Mouse (Mus musculus): ENCODE results near the gene Sord. TPM values are rescaled to one million over a fixed set of nuclear protein-coding genes. Genes with fewer than 3 reads are reported as not detected.
A peak's percentile ranks its signal among the peaks of the same experiment; 100 is the strongest.

Gene Sord
- polyA plus RNA-seq, 1 experiment from 2014 or later, result 18.2 TPM

DNA sequence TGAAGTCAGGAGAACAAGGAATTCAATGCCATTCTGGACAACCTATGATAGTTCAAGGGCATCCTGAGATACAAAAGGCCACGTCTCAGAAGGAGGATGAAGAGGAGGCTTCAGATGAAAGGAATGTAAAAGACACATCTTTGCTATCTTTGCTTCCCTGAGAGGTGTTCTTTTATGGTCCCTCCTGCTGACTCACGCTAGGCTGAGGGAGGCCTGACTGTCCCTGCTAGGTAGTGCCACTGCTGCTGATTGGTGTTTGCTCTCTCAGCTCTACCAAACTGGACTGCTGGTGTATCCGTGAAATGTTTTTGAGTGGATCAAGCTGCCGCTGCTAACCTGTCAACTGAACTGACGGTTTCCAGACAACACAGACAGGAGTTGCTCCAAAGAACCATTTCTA, 12.8 kb upstream of the Sord start:
- WGBS, result 69% methylated on average over 5 of the region's 5 CpGs
- H3K27me3 ChIP-seq, result no peaks in the 10 kb centered on the region

DNA sequence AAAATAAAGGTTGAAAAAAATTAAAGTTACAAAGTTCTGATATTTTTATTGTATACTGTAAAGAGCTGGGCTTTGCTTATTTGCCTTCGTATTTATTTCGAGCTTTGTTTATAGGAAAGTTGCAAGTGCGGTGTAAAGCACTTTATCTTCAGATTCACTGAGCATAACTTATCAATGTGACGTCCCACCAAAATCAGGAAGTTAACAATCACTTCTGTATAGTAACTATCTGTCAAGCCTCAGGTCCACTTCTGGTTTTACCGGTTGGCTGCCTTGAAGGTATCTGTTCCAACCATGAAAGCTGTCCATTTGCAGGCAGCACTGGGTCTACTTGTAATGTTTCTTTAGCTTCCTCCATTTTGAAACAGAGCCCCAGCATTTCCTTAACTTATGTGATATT, 12.3 kb upstream of the Sord start:
- no peak overlapping the region for H3K4me2 ChIP-seq (replicated peaks)
- H3K27ac ChIP-seq, result no peak overlapping the region
- H3K36me3 ChIP-seq, result no peaks in the 10 kb centered on the region
- H3K27me3 ChIP-seq, result no peaks in the 10 kb centered on the region
- H3K4me1 ChIP-seq (replicated peaks), result no peaks in the 10 kb centered on the region
- WGBS, result 95% methylated on average over 5 of the region's 5 CpGs
- H3K4me3 ChIP-seq (replicated peaks), result no peak overlapping the region
- no peak for ATAC-seq
- no peak overlapping the region for H3K9ac ChIP-seq (replicated peaks)
- H3K9me3 ChIP-seq, result no peaks in the 10 kb centered on the region

More for the DNA sequence above, 12.8 kb upstream of the Sord start:
- Histone ChIP-seq H3K4me3 (replicated peaks) (no peak overlapping the region), H3K36me3 (no peaks in the 10 kb centered on the region), H3K4me2 (replicated peaks) (no peak overlapping the region), H3K27ac (no peak overlapping the region), H3K9me3 (no peaks in the 10 kb centered on the region), H3K9ac (replicated peaks) (no peak overlapping the region), H3K4me1 (replicated peaks) (no peaks in the 10 kb centered on the region)
- ATAC-seq, result no peak

DNA sequence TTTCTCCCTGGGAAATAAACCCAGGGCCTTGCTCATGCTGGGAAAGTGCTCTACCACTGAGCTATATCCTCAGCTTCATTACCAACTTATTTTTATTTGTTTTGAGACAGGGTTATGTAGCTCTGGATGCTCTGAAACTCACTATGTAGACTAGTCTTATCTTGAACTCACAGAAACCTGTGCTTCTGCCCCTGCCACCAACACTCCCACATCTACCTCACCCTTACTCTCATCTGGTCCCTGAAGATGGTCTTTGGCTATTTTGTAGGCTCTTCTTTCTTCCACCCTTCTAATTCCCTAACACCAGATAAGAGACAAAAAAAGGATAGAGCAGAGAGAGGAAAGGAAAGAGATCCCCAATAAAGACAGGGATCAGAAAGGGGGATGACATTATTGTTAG, 10.9 kb upstream of the Sord start:
- Histone ChIP-seq H3K36me3 (no peaks in the 10 kb centered on the region), H3K4me2 (replicated peaks) (no peak overlapping the region), H3K27me3 (no peaks in the 10 kb centered on the region), H3K9ac (replicated peaks) (no peak overlapping the region), H3K4me3 (replicated peaks) (no peak overlapping the region), H3K9me3 (no peaks in the 10 kb centered on the region), H3K27ac (no peak overlapping the region), H3K4me1 (replicated peaks) (no peaks in the 10 kb centered on the region)
- ATAC-seq, result no peak

DNA sequence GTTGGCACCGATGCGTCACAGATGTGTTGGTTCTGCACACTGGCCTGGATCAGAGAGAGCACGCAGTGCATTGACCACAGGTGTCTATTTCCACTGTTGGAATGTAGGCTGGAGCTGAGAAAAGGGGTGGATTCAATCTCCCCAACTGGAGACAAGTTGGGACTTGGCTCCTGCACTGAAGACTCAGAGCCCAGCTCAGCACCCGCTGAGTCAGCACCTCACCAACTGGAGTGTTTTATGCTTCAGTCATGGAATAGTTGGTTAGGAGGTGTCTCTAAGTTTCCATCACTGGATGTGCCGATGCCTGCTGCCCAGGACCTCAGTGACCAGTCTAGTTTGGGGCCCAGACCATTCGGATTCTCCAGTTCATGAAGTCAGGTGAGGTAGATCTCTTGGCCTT, 4.2 kb upstream of the Sord start:
- Histone ChIP-seq H3K27me3 (no peaks in the 10 kb centered on the region), H3K9ac (replicated peaks) (no peak overlapping the region), H3K9me3 (no peaks in the 10 kb centered on the region), H3K4me3 (replicated peaks) (no peak overlapping the region), H3K4me1 (replicated peaks) (peaks cover 10% of the 10 kb centered on the region; the same call in 1 of the 2 replicates), H3K27ac (no peak overlapping the region), H3K4me2 (replicated peaks) (no peak overlapping the region), H3K36me3 (no peaks in the 10 kb centered on the region)
- WGBS, result 86% methylated on average over 6 of the region's 6 CpGs
- ATAC-seq, result no peak

DNA sequence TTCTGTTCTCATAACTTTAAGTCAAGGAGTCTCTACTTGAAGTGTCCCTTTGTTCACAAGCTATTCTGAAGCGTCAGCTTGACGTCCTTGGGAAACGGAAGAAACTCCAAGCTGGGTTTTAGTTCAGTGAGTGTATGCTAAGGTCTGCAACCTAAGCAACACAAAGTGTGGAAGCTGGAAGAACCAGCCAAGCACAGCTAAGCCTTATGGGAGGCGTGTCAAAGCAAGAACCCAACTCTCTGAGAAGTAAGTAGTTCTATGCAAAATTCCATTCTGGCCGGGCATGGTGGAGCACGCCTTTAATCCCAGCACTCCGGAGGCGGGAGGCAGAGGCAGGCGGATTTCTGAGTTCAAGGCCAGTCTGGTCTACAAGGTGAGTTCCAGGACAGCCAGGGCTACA, 2.9 kb upstream of the Sord start:
- ATAC-seq, result no peak
- Histone ChIP-seq H3K9ac (replicated peaks) (no peak overlapping the region), H3K27me3 (no peaks in the 10 kb centered on the region), H3K4me1 (replicated peaks) (peaks cover 10% of the 10 kb centered on the region; the same call in 1 of the 2 replicates), H3K36me3 (no peaks in the 10 kb centered on the region), H3K9me3 (no peaks in the 10 kb centered on the region), H3K27ac (no peak overlapping the region), H3K4me3 (replicated peaks) (no peak overlapping the region), H3K4me2 (replicated peaks) (no peak overlapping the region)
- 73% methylated on average over 9 of the region's 9 CpGs for WGBS

DNA sequence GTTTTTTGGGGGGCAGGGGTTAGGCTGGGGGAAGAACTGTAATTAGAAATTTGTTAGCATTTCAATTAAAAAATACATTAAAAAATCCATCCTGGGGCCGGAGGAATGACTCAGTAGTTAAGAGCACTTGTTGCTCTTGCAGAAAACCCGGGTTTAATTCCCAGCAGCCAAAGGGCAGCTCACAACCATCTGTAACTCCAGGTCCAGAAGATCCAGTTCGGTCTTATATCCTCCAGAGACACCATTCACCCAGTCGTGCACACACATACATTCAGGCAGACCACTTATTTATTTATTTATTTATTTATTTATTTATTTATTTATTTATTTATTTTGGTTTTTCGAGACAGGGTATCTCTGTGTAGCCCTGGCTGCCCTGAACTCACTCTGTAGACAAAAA, 1.2 kb upstream of the Sord start:
- Histone ChIP-seq H3K27me3 (no peaks in the 10 kb centered on the region), H3K4me1 (replicated peaks) (peaks cover 10% of the 10 kb centered on the region; the same call in 1 of the 2 replicates), H3K4me2 (replicated peaks) (peak overlapping the region; percentile 74; the same call in 1 of the 2 replicates), H3K4me3 (replicated peaks) (no peak overlapping the region), H3K9ac (replicated peaks) (no peak overlapping the region), H3K27ac (no peak overlapping the region), H3K36me3 (no peaks in the 10 kb centered on the region), H3K9me3 (no peaks in the 10 kb centered on the region)
- ATAC-seq, result 0 out of 2 replicates have a peak, but pooled peaks have one; percentile 0
- WGBS, result 62% methylated on average over 5 of the region's 5 CpGs

DNA sequence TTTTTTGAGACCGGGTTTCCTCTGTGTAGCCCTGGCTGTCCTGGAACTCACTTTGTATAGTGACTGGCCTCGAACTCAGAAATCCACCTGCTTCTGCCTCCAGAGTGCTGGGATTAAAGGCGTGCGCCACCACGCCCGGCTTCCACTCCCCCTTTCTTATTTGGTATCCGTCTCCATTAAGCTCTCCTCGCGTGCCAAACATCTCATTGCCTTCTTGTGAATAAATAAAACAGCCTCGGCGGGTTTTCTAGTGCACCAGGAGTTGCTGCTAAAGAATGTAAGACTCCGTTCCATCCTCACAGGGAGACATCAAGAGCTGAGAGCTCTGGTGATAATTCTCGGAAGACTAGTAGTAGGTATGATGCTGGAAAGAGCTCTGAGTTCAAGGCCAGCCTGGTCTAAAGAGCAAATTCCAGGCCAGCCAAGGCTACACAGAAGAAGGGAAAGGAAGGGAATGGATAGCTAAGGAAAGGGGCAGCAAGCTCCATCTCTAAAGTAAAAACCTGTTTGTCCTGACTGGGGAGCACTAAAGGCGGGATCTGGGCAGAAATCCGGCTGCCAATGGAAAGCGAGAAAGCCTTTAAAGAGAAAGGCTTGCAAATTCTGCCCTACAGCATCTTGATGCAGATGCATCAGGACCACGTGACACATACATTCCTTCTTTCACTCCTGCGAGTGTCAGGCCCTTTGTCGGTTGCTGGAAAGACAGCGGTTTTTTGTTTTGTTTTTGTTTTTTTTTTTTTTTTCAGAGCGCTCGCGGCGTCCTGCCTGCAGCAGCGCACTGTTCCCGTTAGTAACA, 591 bp upstream of the Sord start:
- Histone ChIP-seq H3K4me1 (replicated peaks) (peaks cover 10% of the 10 kb centered on the region; the same call in 1 of the 2 replicates), H3K4me3 (replicated peaks) (peak overlapping the region; percentile 55), H3K9me3 (no peaks in the 10 kb centered on the region), H3K9ac (replicated peaks) (peak overlapping the region; percentile 67), H3K27ac (peak overlapping the region; percentile 52), H3K4me2 (replicated peaks) (peak overlapping the region; percentile 74), H3K36me3 (no peaks in the 10 kb centered on the region), H3K27me3 (no peaks in the 10 kb centered on the region)
- ATAC-seq, result peak; percentile 41
- 6% methylated on average over 26 of the region's 26 CpGs for WGBS

DNA sequence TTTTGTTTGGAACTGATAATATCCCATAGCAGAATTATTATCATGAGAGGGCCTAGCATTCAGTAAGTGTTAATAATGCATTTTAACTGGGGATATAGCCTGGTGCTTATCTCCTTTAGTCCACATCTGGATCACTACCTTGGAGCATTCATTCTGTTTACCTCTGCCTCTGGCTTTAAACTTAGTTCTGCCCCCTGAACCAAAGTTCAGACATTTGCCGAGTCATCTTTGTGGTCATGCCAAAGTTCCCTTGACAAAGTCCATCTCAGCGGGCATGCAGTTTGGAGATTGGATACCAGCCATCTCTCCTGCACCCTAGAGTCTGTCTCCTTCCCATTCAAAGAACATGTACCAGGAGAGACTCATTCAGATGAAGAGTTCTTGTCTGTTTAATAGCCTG, 876 bp downstream of the Sord start:
- H3K27me3 ChIP-seq, result no peaks in the 10 kb centered on the region
- WGBS, result 88% methylated on average over 2 of the region's 2 CpGs
- H3K9ac ChIP-seq (replicated peaks), result no peak overlapping the region
- ATAC-seq, result no peak
- H3K4me3 ChIP-seq (replicated peaks), result peak overlapping the region; percentile 55
- no peaks in the 10 kb centered on the region for H3K36me3 ChIP-seq
- peaks cover 10% of the 10 kb centered on the region; the same call in 1 of the 2 replicates for H3K4me1 ChIP-seq (replicated peaks)
- H3K27ac ChIP-seq, result no peak overlapping the region
- H3K4me2 ChIP-seq (replicated peaks), result peak overlapping the region; percentile 74
- no peaks in the 10 kb centered on the region for H3K9me3 ChIP-seq

DNA sequence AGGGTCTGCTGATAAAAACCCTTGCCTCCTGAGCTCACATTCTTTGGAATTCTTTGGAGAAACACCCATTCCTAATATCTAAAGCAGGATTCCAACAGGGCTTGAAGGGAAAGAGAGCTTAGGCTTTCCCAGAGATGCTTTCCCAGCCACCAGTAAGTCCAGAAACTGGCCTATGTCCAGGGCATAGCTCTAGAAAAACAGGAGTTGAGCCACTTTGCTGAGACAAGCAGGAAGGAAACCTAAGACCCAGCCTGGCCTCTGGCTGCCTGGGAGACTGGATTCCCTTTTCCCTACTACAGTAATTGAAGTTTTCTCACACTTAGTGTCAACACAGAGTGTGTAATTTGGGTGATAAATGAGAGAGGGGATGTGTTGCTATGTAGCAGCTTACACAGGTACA, 1.8 kb downstream of the Sord start:
- H3K4me2 ChIP-seq (replicated peaks), result no peak overlapping the region
- H3K27ac ChIP-seq, result no peak overlapping the region
- no peak for ATAC-seq
- H3K4me3 ChIP-seq (replicated peaks), result no peak overlapping the region
- no peaks in the 10 kb centered on the region for H3K9me3 ChIP-seq
- H3K9ac ChIP-seq (replicated peaks), result no peak overlapping the region
- H3K4me1 ChIP-seq (replicated peaks), result peaks cover 10% of the 10 kb centered on the region; the same call in 1 of the 2 replicates
- no peaks in the 10 kb centered on the region for H3K36me3 ChIP-seq
- no peaks in the 10 kb centered on the region for H3K27me3 ChIP-seq

DNA sequence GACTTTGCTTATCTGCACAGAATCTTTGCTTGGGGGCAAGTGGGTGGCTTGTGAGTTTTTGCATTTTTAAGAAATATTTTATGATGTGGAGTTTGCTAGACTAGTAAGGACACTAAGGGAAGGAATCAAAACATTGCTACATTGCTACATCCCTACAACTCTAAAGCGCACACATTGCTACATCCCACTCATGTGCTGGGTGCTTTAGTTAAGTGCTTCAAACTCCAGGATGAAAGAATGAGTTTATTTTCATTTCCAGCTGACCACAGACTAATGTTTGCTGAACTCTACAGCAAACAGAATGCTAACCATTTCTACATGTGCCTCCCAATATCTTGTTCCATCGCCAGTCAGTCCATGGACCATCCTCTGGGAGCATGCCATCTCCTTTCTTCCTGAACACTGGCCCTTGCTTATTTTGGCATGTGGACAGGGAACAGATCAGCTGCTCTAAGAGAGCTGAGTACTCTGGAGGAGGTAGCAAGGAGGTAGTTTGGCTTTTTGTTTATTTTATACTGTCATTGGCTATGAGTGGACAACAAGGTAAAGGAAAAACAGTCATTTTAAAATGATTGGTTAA, 3.4 kb downstream of the Sord start:
- no peaks in the 10 kb centered on the region for H3K27me3 ChIP-seq
- peaks cover 10% of the 10 kb centered on the region; the same call in 1 of the 2 replicates for H3K4me1 ChIP-seq (replicated peaks)
- WGBS, result 93% methylated on average over 2 of the region's 2 CpGs
- no peaks in the 10 kb centered on the region for H3K36me3 ChIP-seq
- no peak overlapping the region for H3K4me3 ChIP-seq (replicated peaks)
- ATAC-seq, result no peak
- H3K9ac ChIP-seq (replicated peaks), result no peak overlapping the region
- no peaks in the 10 kb centered on the region for H3K9me3 ChIP-seq
- no peak overlapping the region for H3K4me2 ChIP-seq (replicated peaks)
- no peak overlapping the region for H3K27ac ChIP-seq

DNA sequence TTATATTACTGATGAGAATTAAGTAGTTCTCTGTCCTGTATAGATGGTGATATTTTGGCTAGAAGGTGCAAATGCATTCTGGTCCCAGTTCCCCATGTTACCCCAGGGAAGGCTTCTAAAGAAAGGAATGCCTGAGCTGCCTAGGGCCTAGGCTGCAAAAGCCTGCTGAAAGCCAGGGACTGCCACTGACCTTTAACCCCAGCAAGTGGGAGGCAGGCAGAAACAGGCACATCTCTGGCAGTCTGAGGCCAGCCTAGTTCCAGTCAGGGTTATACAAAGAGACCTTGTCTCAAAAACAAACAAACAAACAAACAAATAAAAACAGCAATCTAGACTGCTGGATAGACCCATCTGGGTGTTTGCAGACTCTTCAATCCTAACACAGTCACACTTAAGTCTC, 6.2 kb downstream of the Sord start:
- no peak overlapping the region for H3K9ac ChIP-seq (replicated peaks)
- ATAC-seq, result no peak
- no peaks in the 10 kb centered on the region for H3K4me1 ChIP-seq (replicated peaks)
- H3K27me3 ChIP-seq, result no peaks in the 10 kb centered on the region
- H3K27ac ChIP-seq, result no peak overlapping the region
- no peaks in the 10 kb centered on the region for H3K9me3 ChIP-seq
- no peak overlapping the region for H3K4me3 ChIP-seq (replicated peaks)
- no peaks in the 10 kb centered on the region for H3K36me3 ChIP-seq
- H3K4me2 ChIP-seq (replicated peaks), result no peak overlapping the region

DNA sequence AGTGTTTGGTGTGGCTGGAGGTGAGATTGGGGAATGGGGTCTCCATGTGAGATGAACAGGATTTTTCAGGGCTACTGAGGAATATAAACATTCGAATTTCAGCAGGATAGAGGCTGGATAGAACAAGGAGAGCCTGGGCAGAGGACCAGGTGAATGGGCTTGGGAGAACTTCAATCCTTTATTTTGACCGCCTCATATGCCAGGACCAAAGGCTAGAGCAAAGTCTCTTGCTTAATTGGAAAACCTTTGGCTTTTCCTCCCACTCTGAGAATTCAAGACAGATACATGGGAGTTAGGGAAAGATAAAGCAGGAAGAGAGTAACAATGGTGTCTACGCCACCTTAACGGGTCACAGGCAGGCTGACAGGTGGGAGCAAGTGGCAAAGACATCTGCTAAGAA, 6.7 kb downstream of the Sord start:
- H3K36me3 ChIP-seq, result no peaks in the 10 kb centered on the region
- no peak overlapping the region for H3K9ac ChIP-seq (replicated peaks)
- H3K4me2 ChIP-seq (replicated peaks), result no peak overlapping the region
- no peaks in the 10 kb centered on the region for H3K4me1 ChIP-seq (replicated peaks)
- ATAC-seq, result no peak
- no peaks in the 10 kb centered on the region for H3K27me3 ChIP-seq
- WGBS, result 90% methylated on average over 4 of the region's 4 CpGs
- H3K27ac ChIP-seq, result no peak overlapping the region
- no peak overlapping the region for H3K4me3 ChIP-seq (replicated peaks)
- H3K9me3 ChIP-seq, result no peaks in the 10 kb centered on the region
